In genomic region chr4:119566322-119566835, GRCm38 (mm10) we compare ENCODE assay signal across 18 mouse cellular contexts. TPM values are rescaled to one million over a fixed set of nuclear protein-coding genes. Genes with fewer than 3 reads are reported as not detected.
DNase-seq lines count a peak whose midpoint lies in the region; ATAC-seq lines count a peak whose summit lies in the region.
"Had no signal": no experiment of that assay in that cellular context is flagged by ENCODE, and none has a peak within 500 bp of the region (broad histone marks: within the 10 kb centered on the region; RNA-seq: fewer than 3 reads in every experiment).

No protein-coding gene starts in this region.

- H3K27ac ChIP-seq in forebrain, embryonic 15.5 days (replicated peaks): no peak overlapping the region
- H3K27ac ChIP-seq in forebrain, embryonic 11.5 days (ENCODE audit: low read depth, low read length): no peak overlapping the region
- peak overlapping the region; percentile 61 for H3K27ac ChIP-seq in heart, embryonic 15.5 days
- H3K27ac ChIP-seq: embryonic facial prominence, embryonic 12.5 days; limb, embryonic 12.5 days; liver, embryonic 12.5 days had no signal

- H3K4me2 ChIP-seq in forebrain, embryonic 15.5 days (replicated peaks): no peak overlapping the region
- H3K4me2 ChIP-seq in forebrain, embryonic 11.5 days (ENCODE audit: low read depth, low read length, severe bottlenecking): no peak overlapping the region
- H3K4me2 ChIP-seq in heart, embryonic 15.5 days: no peak overlapping the region; the same call in 1 of the 2 replicates
- H3K4me2 ChIP-seq: embryonic facial prominence, embryonic 12.5 days; limb, embryonic 12.5 days; liver, embryonic 12.5 days had no signal

- 67% methylated on average over 4 of the region's 4 CpGs for WGBS in forebrain, embryonic 15.5 days
- 89% methylated on average over 4 of the region's 4 CpGs for WGBS in forebrain, embryonic 11.5 days
- 37% methylated on average over 4 of the region's 4 CpGs for WGBS in heart, embryonic 15.5 days

- H3K4me3 ChIP-seq in forebrain, embryonic 15.5 days: no peak overlapping the region
- H3K4me3 ChIP-seq in forebrain, embryonic 11.5 days (ENCODE audit: low read depth, low read length): no peak overlapping the region
- H3K4me3 ChIP-seq in heart, embryonic 15.5 days: no peak overlapping the region
- H3K4me3 ChIP-seq: embryonic facial prominence, embryonic 12.5 days; limb, embryonic 12.5 days; liver, embryonic 12.5 days had no signal

- ATAC-seq in forebrain, embryonic 15.5 days (replicated peaks): 0 out of 2 replicates have a peak, but pooled peaks have one; percentile 16
- no peak for ATAC-seq in forebrain, embryonic 11.5 days (replicated peaks; ENCODE audit: low FRiP score)
- peak; percentile 67 for ATAC-seq in heart, embryonic 15.5 days (replicated peaks; ENCODE audit: insufficient number of reproducible peaks, insufficient read depth, low FRiP score, low read depth)
- ATAC-seq: liver, embryonic 12.5 days; midbrain, embryonic 16.5 days had no signal

- no peaks in the 10 kb centered on the region for H3K27me3 ChIP-seq in forebrain, embryonic 15.5 days
- no peaks in the 10 kb centered on the region for H3K27me3 ChIP-seq in forebrain, embryonic 11.5 days (ENCODE audit: control insufficient read depth, insufficient read depth, low read length)
- H3K27me3 ChIP-seq in heart, embryonic 15.5 days: no peaks in the 10 kb centered on the region
- H3K27me3 ChIP-seq: embryonic facial prominence, embryonic 12.5 days; limb, embryonic 12.5 days; liver, embryonic 12.5 days had no signal

- H3K4me1 ChIP-seq in forebrain, embryonic 15.5 days: peaks cover 4% of the 10 kb centered on the region; the same call in 1 of the 2 replicates
- H3K4me1 ChIP-seq in forebrain, embryonic 11.5 days (replicated peaks; ENCODE audit: control insufficient read depth, insufficient read depth, low read length): no peaks in the 10 kb centered on the region
- H3K4me1 ChIP-seq in heart, embryonic 15.5 days (replicated peaks): peaks cover 13% of the 10 kb centered on the region
- H3K4me1 ChIP-seq: embryonic facial prominence, embryonic 12.5 days; limb, embryonic 12.5 days; liver, embryonic 12.5 days had no signal

- H3K9me3 ChIP-seq in forebrain, embryonic 15.5 days: no peaks in the 10 kb centered on the region
- H3K9me3 ChIP-seq in forebrain, embryonic 11.5 days (ENCODE audit: control insufficient read depth, low read length): no peaks in the 10 kb centered on the region
- H3K9me3 ChIP-seq in heart, embryonic 15.5 days (replicated peaks): no peaks in the 10 kb centered on the region
- H3K9me3 ChIP-seq: embryonic facial prominence, embryonic 12.5 days had no signal

- H3K36me3 ChIP-seq in forebrain, embryonic 15.5 days: no peaks in the 10 kb centered on the region
- H3K36me3 ChIP-seq in forebrain, embryonic 11.5 days (ENCODE audit: control insufficient read depth, insufficient read depth, low read length): no peaks in the 10 kb centered on the region
- H3K36me3 ChIP-seq in heart, embryonic 15.5 days: peaks cover 14% of the 10 kb centered on the region

- DNase-seq in forebrain, embryonic 11.5 days (ENCODE audit: low spot score): no peak
- DNase-seq in heart, adult 9 months (ENCODE audit: low spot score in 2 of 2): no peak
- DNase-seq in lung, postnatal 10 days: peak; percentile 2
- no peak for DNase-seq in lung, postnatal 14 days
- no peak for DNase-seq in kidney, postnatal 10 days
- DNase-seq: adrenal gland, adult 2 months; gastrocnemius, postnatal 10 days; kidney, adult 11 months; lung, adult 2 months; right cerebral cortex, postnatal 14 days; spleen, adult 18-20 months; thymus, postnatal 4 days had no signal

- H3K9ac ChIP-seq in forebrain, embryonic 15.5 days (replicated peaks): no peak overlapping the region
- H3K9ac ChIP-seq in forebrain, embryonic 11.5 days (ENCODE audit: low read length): no peak overlapping the region
- H3K9ac ChIP-seq in heart, embryonic 15.5 days: no peak overlapping the region
- H3K9ac ChIP-seq: embryonic facial prominence, embryonic 12.5 days; limb, embryonic 12.5 days; liver, embryonic 12.5 days had no signal

RNA-seq across cellular contexts. Expression of gene Frg2f1, which starts 27.1 kb away (rescaled TPM):
- 5.4 and 7.0 TPM in 2 replicates for polyA plus RNA-seq in forebrain, embryonic 15.5 days (2015; fragmentation: Nextera tagmentation; extraction: Ambion mirVana)
- polyA plus RNA-seq in forebrain, embryonic 11.5 days (2014; fragmentation: Nextera tagmentation; extraction: Ambion mirVana): 3.4 TPM in 2 replicates
- 3.3 and 4.3 TPM in 2 replicates for polyA plus RNA-seq in heart, embryonic 15.5 days (2015; fragmentation: Nextera tagmentation; extraction: Ambion mirVana)

RNA-seq across cellular contexts. Expression of gene Foxj3, which starts 29.6 kb away (rescaled TPM):
- polyA plus RNA-seq in forebrain, embryonic 15.5 days (2015; fragmentation: Nextera tagmentation; extraction: Ambion mirVana): 30.8 and 34.5 TPM in 2 replicates
- 27.9 and 30.9 TPM in 2 replicates for polyA plus RNA-seq in forebrain, embryonic 11.5 days (2014; fragmentation: Nextera tagmentation; extraction: Ambion mirVana)
- polyA plus RNA-seq in heart, embryonic 15.5 days (2015; fragmentation: Nextera tagmentation; extraction: Ambion mirVana): 20.6 and 21.8 TPM in 2 replicates
